Mouse (Mus musculus) lung, adult 2 months (tissue): ENCODE data around the gene Iqcn.
A peak's percentile ranks its signal among the peaks of the same experiment; 100 is the strongest.

Experiments used
- CTCF ChIP-seq: fragments of 200-500 bp; IDR thresholded peaks from 2 replicates; pipeline ENCODE4 v1.5.1; 2011; ENCODE audit warnings: mild to moderate bottlenecking, low read length, control low read depth; ENCODE audit not compliant: insufficient read depth
- POLR2A ChIP-seq: fragments of 200-500 bp; IDR thresholded peaks from 2 replicates; pipeline ENCODE4 v1.6.1; 2011; ENCODE audit warnings: low read depth, mild to moderate bottlenecking, control low read depth, low read length, borderline replicate concordance; ENCODE audit errors: extremely low read depth

GRCm38 (mm10) chr8:70718297-70718696 is 15.0 kb downstream of the Iqcn start, which contains the start of gene Gm3336:
- TF ChIP-seq CTCF (peak; percentile 68), POLR2A (no peak)
